Mouse (Mus musculus) myocyte (in vitro differentiated cells): ENCODE measurements around the gene Adamtsl5. TPM values are rescaled to one million over a fixed set of nuclear protein-coding genes. Genes with fewer than 3 reads are reported as not detected.
A peak's percentile ranks its signal among the peaks of the same experiment; 100 is the strongest.

Source experiments
- H3K27me3 ChIP-seq: one replicate; pipeline ENCODE4 v1.6.1; 2011; ENCODE audit not compliant: control insufficient read depth, insufficient read depth, insufficient read length
- H3K36me3 ChIP-seq: one replicate; pipeline ENCODE4 v1.6.1; 2011; ENCODE audit not compliant: control insufficient read depth, insufficient read depth
- H3K4me2 ChIP-seq: one replicate; pipeline ENCODE4 v1.6.1; 2011; ENCODE audit warnings: low read depth, control low read depth
- H3K4me3 ChIP-seq: one replicate; pipeline ENCODE4 v1.5.1; 2011; ENCODE audit warnings: mild to moderate bottlenecking, control low read depth, moderate library complexity
- H3K79me2 ChIP-seq: one replicate; pipeline ENCODE4 v1.6.1; 2011; ENCODE audit not compliant: control insufficient read depth, insufficient read depth
- H3ac ChIP-seq: one replicate; pipeline ENCODE4 v1.6.1; 2011; ENCODE audit not compliant: control insufficient read depth, insufficient read length
- CEBPB ChIP-seq: IDR thresholded peaks from 2 replicates; pipeline ENCODE4 v1.6.1; 2011; ENCODE audit warnings: mild to moderate bottlenecking, moderate library complexity; ENCODE audit not compliant: poor library complexity, insufficient read depth, severe bottlenecking
- E2F4 ChIP-seq: IDR thresholded peaks from one replicate; pipeline ENCODE4 v1.6.1; 2011; ENCODE audit warnings: mild to moderate bottlenecking, control low read depth, moderate library complexity; ENCODE audit not compliant: insufficient read depth
- MAX ChIP-seq: IDR thresholded peaks from one replicate; pipeline ENCODE4 v1.6.1; 2011; ENCODE audit warnings: low read depth, mild to moderate bottlenecking, control low read depth
- MYOD1 ChIP-seq, 3 experiments: IDR thresholded peaks; one replicate each; pipeline ENCODE4 v1.6.1; 2011; ENCODE audit warnings: control low read depth in 2 of 3, low read depth in 2 of 3, mild to moderate bottlenecking in 2 of 3, moderate library complexity in 1 of 3; ENCODE audit not compliant: insufficient read length in 2 of 3, control insufficient read depth in 1 of 3
- MYOG ChIP-seq, 3 experiments: IDR thresholded peaks; one replicate each; pipeline ENCODE4 v1.6.1; 2011; ENCODE audit warnings: control low read depth in 2 of 3, low read depth in 2 of 3, mild to moderate bottlenecking in 2 of 3; ENCODE audit not compliant: insufficient read length in 2 of 3, control insufficient read depth in 1 of 3, insufficient read depth in 1 of 3
- POLR2A ChIP-seq: IDR thresholded peaks from one replicate; pipeline ENCODE4 v1.6.1; 2011; ENCODE audit warnings: low read depth, mild to moderate bottlenecking, control low read depth, moderate library complexity; ENCODE audit not compliant: insufficient read length
- POLR2AphosphoS2 ChIP-seq: IDR thresholded peaks from one replicate; pipeline ENCODE4 v1.6.1; 2011; ENCODE audit warnings: low read depth, control low read depth; ENCODE audit not compliant: insufficient read length
- REST ChIP-seq: IDR thresholded peaks from one replicate; pipeline ENCODE4 v1.6.1; 2011; ENCODE audit warnings: mild to moderate bottlenecking, control low read depth, moderate library complexity; ENCODE audit not compliant: insufficient read depth, insufficient read length
- SRF ChIP-seq: IDR thresholded peaks from one replicate; pipeline ENCODE4 v1.6.1; 2011; ENCODE audit warnings: low read depth; ENCODE audit not compliant: control insufficient read depth, insufficient read length
- TCF12 ChIP-seq: IDR thresholded peaks from one replicate; pipeline ENCODE4 v1.6.1; 2011; ENCODE audit warnings: mild to moderate bottlenecking, control low read depth; ENCODE audit not compliant: poor library complexity, insufficient read depth, severe bottlenecking
- TCF3 ChIP-seq: IDR thresholded peaks from one replicate; pipeline ENCODE4 v1.6.1; 2011; ENCODE audit warnings: low read depth, control low read depth; ENCODE audit not compliant: insufficient read length
- USF1 ChIP-seq: IDR thresholded peaks from one replicate; pipeline ENCODE4 v1.6.1; 2011; ENCODE audit warnings: low read depth, mild to moderate bottlenecking, control low read depth, moderate library complexity
- polyA plus RNA-seq: library from polyadenylated mRNA; unstranded; fragments of >200 nt; fragmentation: generic; extraction: Trizol; gene quantifications from one replicate; pipeline ENCODE4 v1.2.1, GENCODE M21; 2012; ENCODE audit warnings: missing spikeins

Adamtsl5 gene
- polyA plus RNA-seq: 57.8 TPM

- Histone ChIP-seq H3ac (peak within 1 kb of the TSS; percentile 6), H3K4me3 (peak within 1 kb of the TSS; percentile 95)
- TF ChIP-seq POLR2AphosphoS2 (peak; percentile 36), CEBPB (no peak), POLR2A (peak; percentile 67), TCF3 (no peak), MYOD1 (IDR thresholded peaks at IDR 0.05; ENCODE audit: control insufficient read depth in 1 of 3, insufficient read length in 2 of 3, low read depth in 2 of 3) (peak in 2 of 3 experiments; percentile 20 to 78), MYOG (IDR thresholded peaks at IDR 0.05; ENCODE audit: control insufficient read depth in 1 of 3, insufficient read depth in 1 of 3, insufficient read length in 2 of 3, low read depth in 2 of 3) (peak; percentile 14 to 81 (median 70)), E2F4 (no peak), TCF12 (no peak), SRF (no peak), MAX (no peak), USF1 (no peak), REST (no peak)
Measured at GRCm38 (mm10) chr10:80348244-80348781, at the start of gene Adamtsl5. Adamtsl5 (minus strand) TSS chr10:80348412.

GRCm38 (mm10) chr10:80397524-80398173 lies 49.4 kb upstream of the Adamtsl5 start:
- TF ChIP-seq CEBPB (no peak), POLR2AphosphoS2 (peak; percentile 8)
- no peaks in the 10 kb centered on the region for H3K27me3 ChIP-seq
- H3K36me3 ChIP-seq: peaks cover 19% of the 10 kb centered on the region
- peak overlapping the region; percentile 83 for H3ac ChIP-seq
- H3K4me3 ChIP-seq: peak overlapping the region; percentile 36
- peak overlapping the region; percentile 79 for H3K4me2 ChIP-seq
- H3K79me2 ChIP-seq: peaks cover 37% of the 10 kb centered on the region

More at GRCm38 (mm10) chr10:80348244-80348781, at the start of gene Adamtsl5:
- H3K27me3 ChIP-seq: peaks cover 11% of the 10 kb centered on the region
- no peaks in the 10 kb centered on the region for H3K79me2 ChIP-seq
- H3K36me3 ChIP-seq: no peaks in the 10 kb centered on the region
- H3K4me2 ChIP-seq: peak within 1 kb of the TSS; percentile 97

GRCm38 (mm10) chr10:80396822-80397523 lies 48.8 kb upstream of the Adamtsl5 start:
- Histone ChIP-seq H3K4me2 (peak overlapping the region; percentile 79), H3K27me3 (no peaks in the 10 kb centered on the region), H3K79me2 (peaks cover 37% of the 10 kb centered on the region), H3K36me3 (peaks cover 19% of the 10 kb centered on the region), H3ac (no peak overlapping the region), H3K4me3 (peak overlapping the region; percentile 36)
- TF ChIP-seq TCF12 (no peak), POLR2A (no peak), USF1 (no peak), CEBPB (no peak), TCF3 (no peak)

- H3K79me2 ChIP-seq: peaks cover 37% of the 10 kb centered on the region
- TF ChIP-seq POLR2A: no peak
- no peak for TF ChIP-seq CEBPB
- TF ChIP-seq POLR2AphosphoS2: no peak
- TF ChIP-seq MAX: no peak
- TF ChIP-seq USF1: no peak
- TF ChIP-seq MYOD1 (IDR thresholded peaks at IDR 0.05; ENCODE audit: control insufficient read depth in 1 of 3, insufficient read length in 2 of 3, low read depth in 2 of 3): no peak
- TF ChIP-seq REST: no peak
- TF ChIP-seq TCF12: no peak
- TF ChIP-seq E2F4: no peak
- no peak for TF ChIP-seq TCF3
- no peak for TF ChIP-seq SRF
- TF ChIP-seq MYOG (IDR thresholded peaks at IDR 0.05; ENCODE audit: control insufficient read depth in 1 of 3, insufficient read depth in 1 of 3, insufficient read length in 2 of 3, low read depth in 2 of 3): no peak
- no peak overlapping the region for H3ac ChIP-seq
- no peak overlapping the region for H3K4me3 ChIP-seq
- no peaks in the 10 kb centered on the region for H3K27me3 ChIP-seq
- no peak overlapping the region for H3K4me2 ChIP-seq
- peaks cover 19% of the 10 kb centered on the region for H3K36me3 ChIP-seq
Measured at GRCm38 (mm10) chr10:80395025-80395627, 46.9 kb upstream of the Adamtsl5 start.

GRCm38 (mm10) chr10:80392687-80393086 lies 44.5 kb upstream of the Adamtsl5 start:
- no peaks in the 10 kb centered on the region for H3K27me3 ChIP-seq
- no peak overlapping the region for H3ac ChIP-seq
- H3K4me3 ChIP-seq: no peak overlapping the region
- TF ChIP-seq TCF12 (no peak), MAX (no peak), E2F4 (no peak), CEBPB (no peak), REST (no peak), TCF3 (no peak), USF1 (no peak), SRF (no peak), POLR2A (no peak), POLR2AphosphoS2 (no peak), MYOD1 (IDR thresholded peaks at IDR 0.05; ENCODE audit: control insufficient read depth in 1 of 3, insufficient read length in 2 of 3, low read depth in 2 of 3) (no peak), MYOG (IDR thresholded peaks at IDR 0.05; ENCODE audit: control insufficient read depth in 1 of 3, insufficient read depth in 1 of 3, insufficient read length in 2 of 3, low read depth in 2 of 3) (no peak)
- H3K36me3 ChIP-seq: peaks cover 19% of the 10 kb centered on the region
- peaks cover 28% of the 10 kb centered on the region for H3K79me2 ChIP-seq
- no peak overlapping the region for H3K4me2 ChIP-seq
